Mouse (Mus musculus): ENCODE data around the gene Agbl2. TPM values are rescaled to one million over a fixed set of nuclear protein-coding genes. Genes with fewer than 3 reads are reported as not detected.

Gene Agbl2
- polyA plus RNA-seq, 1 experiment from 2014 or later: 0.11 TPM

DNA sequence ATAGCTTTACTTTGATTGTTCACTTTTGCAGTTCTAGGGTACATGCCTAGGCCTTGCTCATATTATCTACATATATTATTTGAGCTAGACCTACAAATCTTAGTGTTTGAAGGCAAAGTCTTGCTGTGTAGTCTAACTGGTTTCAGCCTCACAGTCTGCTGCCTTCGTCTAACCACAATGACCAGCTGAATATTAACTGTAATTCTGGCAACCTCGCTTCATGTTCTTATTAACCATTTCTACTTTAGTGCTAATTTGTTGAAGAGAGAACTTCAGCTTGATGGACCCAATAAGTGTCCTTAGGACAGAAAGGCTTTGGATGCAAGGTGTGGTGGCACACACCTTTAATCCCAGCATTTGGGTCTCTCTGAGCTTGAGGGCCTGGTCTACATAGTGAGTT is 5.6 kb downstream of the Agbl2 start:
- H3K36me3 ChIP-seq (ENCODE audit: control insufficient read depth, insufficient read depth, low read length): no peaks in the 10 kb centered on the region
- 89% methylated on average over 2 of the region's 2 CpGs for WGBS
- H3K9ac ChIP-seq (replicated peaks; ENCODE audit: low read depth, low read length): no peak overlapping the region
- H3K4me1 ChIP-seq (ENCODE audit: control insufficient read depth, insufficient read depth, low read length): no peaks in the 10 kb centered on the region
- no peak overlapping the region for H3K27ac ChIP-seq (ENCODE audit: low read depth, low read length)
- no peaks in the 10 kb centered on the region for H3K27me3 ChIP-seq (ENCODE audit: control insufficient read depth, insufficient read depth, low read length)
- H3K9me3 ChIP-seq (ENCODE audit: control insufficient read depth, low read length): no peaks in the 10 kb centered on the region
- no peak for ATAC-seq (ENCODE audit: low read depth)
- no peak overlapping the region for H3K4me3 ChIP-seq (ENCODE audit: low read depth, low read length)
- no peak overlapping the region for H3K4me2 ChIP-seq (ENCODE audit: low read depth, low read length)

DNA sequence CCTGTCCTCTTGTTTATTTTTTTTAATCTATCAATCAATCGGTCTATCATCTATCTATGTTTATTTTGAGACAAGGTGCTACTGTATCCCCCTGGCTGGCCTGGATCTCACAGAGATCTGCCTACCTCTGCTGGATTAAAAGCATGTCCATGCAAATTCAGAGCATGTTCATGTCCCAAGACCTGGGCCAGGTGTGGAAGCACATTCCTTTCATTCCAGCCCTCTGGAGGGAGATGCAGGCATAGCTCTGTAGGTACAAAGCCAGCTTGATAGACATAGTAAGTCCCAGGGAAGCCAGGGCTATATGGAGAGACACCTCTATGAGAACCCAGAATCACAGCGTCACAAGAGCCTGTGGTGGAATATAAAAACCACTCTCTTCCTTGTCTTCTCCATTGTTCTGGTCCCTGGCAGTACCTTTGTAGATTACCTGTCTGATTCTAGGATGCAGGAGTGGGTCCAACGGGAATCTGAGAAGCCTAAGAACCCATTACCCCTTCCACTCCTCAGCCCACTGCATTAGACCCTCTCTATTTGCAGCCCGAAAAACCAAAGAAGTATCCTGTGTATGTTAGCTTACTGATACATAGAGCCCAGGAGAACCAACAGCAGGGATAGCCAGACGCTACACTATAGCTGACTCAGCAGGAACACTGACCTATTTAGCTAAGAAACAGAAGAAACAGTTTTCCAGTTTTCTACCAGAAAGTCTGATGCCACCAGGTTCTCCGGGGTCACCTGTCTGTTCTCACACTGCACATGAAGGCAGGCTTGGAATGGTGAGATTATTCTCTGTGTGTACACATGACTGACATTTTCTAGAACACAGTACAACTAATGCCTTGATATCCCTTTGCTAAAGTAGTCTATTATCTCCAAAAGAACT is 26.0 kb downstream of the Agbl2 start:
- no peak for ATAC-seq (ENCODE audit: low read depth)
- no peak overlapping the region for H3K4me2 ChIP-seq (ENCODE audit: low read depth, low read length)
- WGBS: 92% methylated on average over 6 of the region's 6 CpGs
- no peak overlapping the region for H3K4me3 ChIP-seq (ENCODE audit: low read depth, low read length)
- H3K36me3 ChIP-seq (ENCODE audit: control insufficient read depth, insufficient read depth, low read length): no peaks in the 10 kb centered on the region
- H3K9me3 ChIP-seq (ENCODE audit: control insufficient read depth, low read length): no peaks in the 10 kb centered on the region
- H3K27me3 ChIP-seq (ENCODE audit: control insufficient read depth, insufficient read depth, low read length): no peaks in the 10 kb centered on the region
- H3K9ac ChIP-seq (replicated peaks; ENCODE audit: low read depth, low read length): no peak overlapping the region
- no peaks in the 10 kb centered on the region for H3K4me1 ChIP-seq (ENCODE audit: control insufficient read depth, insufficient read depth, low read length)
- no peak overlapping the region for H3K27ac ChIP-seq (ENCODE audit: low read depth, low read length)

DNA sequence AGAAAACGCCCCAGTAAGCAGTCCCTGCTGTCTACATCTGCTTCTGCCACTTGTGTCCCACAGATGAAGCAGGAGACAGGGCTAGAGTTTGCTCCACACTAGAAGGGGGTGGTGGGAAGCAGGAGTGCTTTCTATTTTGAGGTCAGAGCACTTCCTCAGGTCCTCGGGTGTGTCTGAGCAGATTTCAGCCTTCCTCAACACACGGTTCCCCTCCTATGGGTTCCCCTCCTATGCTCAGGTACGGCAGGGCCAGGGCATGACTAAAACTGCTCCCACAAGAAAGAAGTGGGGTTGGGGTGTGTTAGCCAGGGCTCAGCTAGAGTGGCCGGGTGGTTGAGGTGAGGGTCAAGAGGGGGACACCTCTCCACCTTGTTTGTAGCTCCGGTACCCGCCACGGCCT is 28.2 kb downstream of the Agbl2 start:
- Histone ChIP-seq H3K4me3 (ENCODE audit: low read depth, low read length) (no peak overlapping the region), H3K4me2 (ENCODE audit: low read depth, low read length) (no peak overlapping the region), H3K36me3 (ENCODE audit: control insufficient read depth, insufficient read depth, low read length) (no peaks in the 10 kb centered on the region), H3K9ac (replicated peaks; ENCODE audit: low read depth, low read length) (no peak overlapping the region), H3K27ac (ENCODE audit: low read depth, low read length) (no peak overlapping the region), H3K27me3 (ENCODE audit: control insufficient read depth, insufficient read depth, low read length) (no peaks in the 10 kb centered on the region), H3K9me3 (ENCODE audit: control insufficient read depth, low read length) (no peaks in the 10 kb centered on the region), H3K4me1 (ENCODE audit: control insufficient read depth, insufficient read depth, low read length) (no peaks in the 10 kb centered on the region)
- no peak for ATAC-seq (ENCODE audit: low read depth)
- WGBS: 91% methylated on average over 8 of the region's 8 CpGs

DNA sequence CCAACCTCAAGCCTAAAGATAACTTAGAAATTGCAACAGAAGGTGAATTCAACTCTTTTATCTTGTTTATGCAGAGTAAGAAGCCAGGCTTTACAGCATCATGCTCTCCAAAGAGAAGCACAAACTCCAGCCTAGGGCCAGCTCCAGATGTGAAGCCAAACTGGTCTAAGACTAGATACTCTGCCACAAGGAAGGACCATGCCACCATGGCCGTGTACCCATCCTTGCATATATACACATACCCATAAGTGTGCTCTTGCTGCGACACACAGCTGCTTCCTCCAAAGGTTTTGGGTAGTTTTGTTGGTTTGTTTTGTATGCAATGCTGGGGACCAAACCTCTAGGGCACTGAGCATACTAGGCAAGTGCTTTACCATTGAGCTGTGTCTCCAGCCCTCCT is 32.7 kb downstream of the Agbl2 start:
- 89% methylated on average over 2 of the region's 2 CpGs for WGBS
- no peak overlapping the region for H3K4me3 ChIP-seq (ENCODE audit: low read depth, low read length)
- ATAC-seq (ENCODE audit: low read depth): no peak
- no peak overlapping the region for H3K9ac ChIP-seq (replicated peaks; ENCODE audit: low read depth, low read length)
- no peaks in the 10 kb centered on the region for H3K9me3 ChIP-seq (ENCODE audit: control insufficient read depth, low read length)
- no peaks in the 10 kb centered on the region for H3K27me3 ChIP-seq (ENCODE audit: control insufficient read depth, insufficient read depth, low read length)
- no peak overlapping the region for H3K27ac ChIP-seq (ENCODE audit: low read depth, low read length)
- H3K4me2 ChIP-seq (ENCODE audit: low read depth, low read length): no peak overlapping the region
- H3K4me1 ChIP-seq (ENCODE audit: control insufficient read depth, insufficient read depth, low read length): no peaks in the 10 kb centered on the region
- H3K36me3 ChIP-seq (ENCODE audit: control insufficient read depth, insufficient read depth, low read length): no peaks in the 10 kb centered on the region

DNA sequence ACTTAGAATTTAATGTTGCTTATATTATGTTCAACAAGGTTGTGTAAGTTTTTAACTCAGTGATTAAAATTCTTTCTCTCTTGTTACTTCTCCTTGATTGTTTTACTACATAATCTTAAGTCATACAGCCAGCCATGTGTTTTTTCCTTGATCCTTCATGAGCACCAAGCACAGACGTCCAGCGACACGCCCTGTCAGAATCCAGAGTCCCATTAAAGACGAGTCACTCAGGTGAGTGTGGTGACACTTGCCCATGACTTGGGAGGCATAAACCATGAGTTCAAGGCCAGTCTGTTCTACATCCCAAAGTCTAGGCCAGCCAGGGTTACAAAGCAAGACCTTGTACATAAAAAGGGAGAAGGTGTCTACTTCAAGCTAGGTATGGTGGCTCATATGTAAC is 33.6 kb downstream of the Agbl2 start:
- H3K27ac ChIP-seq (ENCODE audit: low read depth, low read length): no peak overlapping the region
- WGBS: 83% methylated on average over 4 of the region's 4 CpGs
- no peak overlapping the region for H3K4me2 ChIP-seq (ENCODE audit: low read depth, low read length)
- no peaks in the 10 kb centered on the region for H3K4me1 ChIP-seq (ENCODE audit: control insufficient read depth, insufficient read depth, low read length)
- H3K9ac ChIP-seq (replicated peaks; ENCODE audit: low read depth, low read length): no peak overlapping the region
- no peaks in the 10 kb centered on the region for H3K9me3 ChIP-seq (ENCODE audit: control insufficient read depth, low read length)
- no peaks in the 10 kb centered on the region for H3K36me3 ChIP-seq (ENCODE audit: control insufficient read depth, insufficient read depth, low read length)
- no peak overlapping the region for H3K4me3 ChIP-seq (ENCODE audit: low read depth, low read length)
- no peaks in the 10 kb centered on the region for H3K27me3 ChIP-seq (ENCODE audit: control insufficient read depth, insufficient read depth, low read length)
- no peak for ATAC-seq (ENCODE audit: low read depth)

DNA sequence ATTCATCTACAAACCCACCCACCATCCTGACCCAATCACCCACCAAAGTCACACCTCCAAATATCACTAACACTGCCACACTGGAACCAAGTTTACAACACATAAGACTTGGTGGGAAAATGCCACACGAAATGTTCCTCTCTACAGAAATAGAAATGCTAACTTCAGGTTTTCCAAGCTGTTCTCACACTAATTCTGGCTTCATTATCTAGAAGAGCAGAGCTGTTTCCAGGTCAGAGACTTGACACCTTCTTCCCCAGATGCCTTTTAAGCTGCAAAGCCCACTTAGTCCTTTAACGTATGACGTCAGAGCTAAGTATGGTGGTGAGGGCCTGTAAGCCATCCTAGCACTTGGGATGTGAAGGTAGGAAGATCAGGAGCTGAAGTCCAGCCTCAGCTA is 36.2 kb downstream of the Agbl2 start:
- H3K27ac ChIP-seq (ENCODE audit: low read depth, low read length): no peak overlapping the region
- WGBS: 94% methylated on average over 3 of the region's 3 CpGs
- ATAC-seq (ENCODE audit: low read depth): no peak

DNA sequence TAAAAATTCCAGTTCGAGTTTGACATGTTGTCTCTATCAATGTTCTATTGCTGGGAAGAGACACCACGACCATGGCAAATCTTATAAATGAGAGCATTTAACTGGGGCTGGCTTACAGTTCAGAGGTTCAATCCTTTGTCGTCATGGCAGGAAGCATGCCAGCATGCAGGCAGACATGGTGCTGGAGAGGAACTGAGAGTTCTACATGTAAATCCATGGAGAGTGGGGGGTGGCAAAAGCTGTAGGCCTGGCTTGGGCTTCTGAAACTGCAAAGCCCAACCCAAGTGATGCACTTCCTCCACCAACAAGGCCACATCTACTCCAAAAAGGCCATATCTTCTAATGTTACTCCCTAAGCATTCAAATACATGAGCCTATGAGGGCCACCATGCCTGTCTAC is 38.4 kb downstream of the Agbl2 start:
- ATAC-seq (ENCODE audit: low read depth): no peak
- Histone ChIP-seq H3K27me3 (ENCODE audit: control insufficient read depth, insufficient read depth, low read length) (no peaks in the 10 kb centered on the region), H3K9ac (replicated peaks; ENCODE audit: low read depth, low read length) (no peak overlapping the region), H3K4me2 (ENCODE audit: low read depth, low read length) (no peak overlapping the region), H3K36me3 (ENCODE audit: control insufficient read depth, insufficient read depth, low read length) (no peaks in the 10 kb centered on the region), H3K4me3 (ENCODE audit: low read depth, low read length) (no peak overlapping the region), H3K27ac (ENCODE audit: low read depth, low read length) (no peak overlapping the region), H3K9me3 (ENCODE audit: control insufficient read depth, low read length) (no peaks in the 10 kb centered on the region), H3K4me1 (ENCODE audit: control insufficient read depth, insufficient read depth, low read length) (no peaks in the 10 kb centered on the region)
- WGBS: 86% methylated on average over 3 of the region's 3 CpGs

More for the DNA sequence above, 36.2 kb downstream of the Agbl2 start:
- Histone ChIP-seq H3K4me1 (ENCODE audit: control insufficient read depth, insufficient read depth, low read length) (no peaks in the 10 kb centered on the region), H3K4me3 (ENCODE audit: low read depth, low read length) (no peak overlapping the region), H3K27me3 (ENCODE audit: control insufficient read depth, insufficient read depth, low read length) (no peaks in the 10 kb centered on the region), H3K9ac (replicated peaks; ENCODE audit: low read depth, low read length) (no peak overlapping the region), H3K4me2 (ENCODE audit: low read depth, low read length) (no peak overlapping the region), H3K9me3 (ENCODE audit: control insufficient read depth, low read length) (no peaks in the 10 kb centered on the region), H3K36me3 (ENCODE audit: control insufficient read depth, insufficient read depth, low read length) (no peaks in the 10 kb centered on the region)

DNA sequence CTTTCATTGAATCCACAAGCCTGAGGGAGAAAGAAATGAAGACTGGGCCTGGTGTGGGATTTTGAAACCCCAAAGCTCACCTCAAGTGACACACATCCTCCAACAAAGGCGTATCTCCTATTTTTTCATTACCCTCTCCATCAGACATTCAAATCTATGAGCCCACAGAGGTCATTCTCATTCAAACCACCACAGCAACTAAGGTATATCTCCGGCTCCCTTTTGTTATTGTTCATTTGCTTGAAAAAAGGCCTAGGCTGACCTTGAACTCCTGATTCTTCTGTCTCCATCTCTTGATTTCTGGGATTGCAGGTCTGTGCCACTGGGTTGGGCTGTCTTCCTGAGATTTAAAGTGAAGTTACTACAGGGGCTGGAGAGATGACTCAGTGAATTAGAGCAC is 40.5 kb downstream of the Agbl2 start:
- Histone ChIP-seq H3K9ac (replicated peaks; ENCODE audit: low read depth, low read length) (no peak overlapping the region), H3K9me3 (ENCODE audit: control insufficient read depth, low read length) (no peaks in the 10 kb centered on the region), H3K27ac (ENCODE audit: low read depth, low read length) (no peak overlapping the region), H3K4me1 (ENCODE audit: control insufficient read depth, insufficient read depth, low read length) (no peaks in the 10 kb centered on the region), H3K27me3 (ENCODE audit: control insufficient read depth, insufficient read depth, low read length) (no peaks in the 10 kb centered on the region), H3K4me2 (ENCODE audit: low read depth, low read length) (no peak overlapping the region), H3K4me3 (ENCODE audit: low read depth, low read length) (no peak overlapping the region), H3K36me3 (ENCODE audit: control insufficient read depth, insufficient read depth, low read length) (no peaks in the 10 kb centered on the region)
- no peak for ATAC-seq (ENCODE audit: low read depth)
- WGBS: 86% methylated on average over 2 of the region's 2 CpGs

DNA sequence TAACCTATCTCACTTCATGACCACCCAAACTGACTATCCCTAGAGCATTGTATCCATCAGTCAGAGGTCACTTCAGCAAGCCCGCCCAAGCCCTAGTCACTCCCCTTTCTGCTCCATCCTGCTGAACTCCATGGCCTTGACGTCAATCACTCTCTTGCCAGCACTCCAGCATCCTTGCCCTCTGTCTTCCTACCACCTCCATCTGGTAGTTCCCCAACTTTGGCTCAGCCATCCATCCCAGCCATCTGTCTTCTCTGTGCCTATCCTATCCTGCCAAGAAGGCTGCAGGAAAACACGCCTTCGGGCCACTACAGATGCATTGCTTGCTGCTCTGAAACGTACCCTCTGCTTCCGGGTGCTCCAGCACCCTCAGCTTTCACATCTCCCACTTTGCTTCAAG is 41.3 kb downstream of the Agbl2 start:
- Histone ChIP-seq H3K27me3 (ENCODE audit: control insufficient read depth, insufficient read depth, low read length) (no peaks in the 10 kb centered on the region), H3K4me3 (ENCODE audit: low read depth, low read length) (no peak overlapping the region), H3K4me2 (ENCODE audit: low read depth, low read length) (no peak overlapping the region), H3K9me3 (ENCODE audit: control insufficient read depth, low read length) (no peaks in the 10 kb centered on the region), H3K9ac (replicated peaks; ENCODE audit: low read depth, low read length) (no peak overlapping the region), H3K27ac (ENCODE audit: low read depth, low read length) (no peak overlapping the region), H3K36me3 (ENCODE audit: control insufficient read depth, insufficient read depth, low read length) (no peaks in the 10 kb centered on the region), H3K4me1 (ENCODE audit: control insufficient read depth, insufficient read depth, low read length) (no peaks in the 10 kb centered on the region)
- WGBS: 86% methylated on average over 6 of the region's 6 CpGs
- ATAC-seq (ENCODE audit: low read depth): no peak
